Mouse (Mus musculus) ES-E14 (cell line): ENCODE results near the gene Grasp. TPM values are rescaled to one million over a fixed set of nuclear protein-coding genes. Genes with fewer than 3 reads are reported as not detected.
A peak's percentile ranks its signal among the peaks of the same experiment; 100 is the strongest.

ENCODE experiments used
- DNase-seq: peaks from one replicate; pipeline ENCODE4 v3.0.0-alpha.2; 2013; ENCODE audit warnings: low read depth, low spot score
- H3K27ac ChIP-seq: 2 replicates; pipeline ENCODE4 v1.5.1; 2012; ENCODE audit warnings: low read depth, mild to moderate bottlenecking, low read length, moderate library complexity, mixed read lengths; ENCODE audit not compliant: poor library complexity, insufficient read depth, severe bottlenecking
- H3K36me3 ChIP-seq: 2 replicates; pipeline ENCODE4 v1.6.1; 2012; ENCODE audit warnings: mild to moderate bottlenecking, low read length, moderate library complexity, mixed read lengths; ENCODE audit not compliant: control insufficient read depth, poor library complexity, insufficient read depth, severe bottlenecking
- H3K4me1 ChIP-seq, 2 experiments: fragments of 150-350 bp in 1 of 2; sonication (generic) in 1 of 2; 2 replicates each; pipeline ENCODE4 v1.6.1; 2012; ENCODE audit warnings: low read length in 2 of 2, mild to moderate bottlenecking in 1 of 2, mixed read lengths in 1 of 2; ENCODE audit not compliant: control insufficient read depth in 2 of 2, insufficient read depth in 2 of 2, poor library complexity in 1 of 2
- H3K4me3 ChIP-seq, 2 experiments: fragments of 150-350 bp in 1 of 2; sonication (generic) in 1 of 2; 2 replicates each; pipeline ENCODE4 v1.5.1; 2012; ENCODE audit warnings: low read length in 2 of 2, low read depth in 1 of 2, mild to moderate bottlenecking in 1 of 2, mixed read lengths in 1 of 2; ENCODE audit not compliant: insufficient read depth in 1 of 2, poor library complexity in 1 of 2, severe bottlenecking in 1 of 2
- H3K9ac ChIP-seq: 2 replicates; pipeline ENCODE4 v1.6.1; 2012; ENCODE audit warnings: low read depth, mild to moderate bottlenecking, low read length, mixed read lengths; ENCODE audit not compliant: poor library complexity, insufficient read depth, severe bottlenecking
- H3K9me3 ChIP-seq: fragments of 150-350 bp; sonication (generic); 2 replicates; pipeline ENCODE4 v1.6.1; 2012; ENCODE audit warnings: low read depth, mild to moderate bottlenecking, low read length; ENCODE audit not compliant: control insufficient read depth, insufficient read depth
- CHD2 ChIP-seq: IDR thresholded peaks from 2 replicates; pipeline ENCODE4 v1.6.1; 2014; ENCODE audit warnings: mild to moderate bottlenecking, low read depth, low read length, inconsistent platforms
- HCFC1 ChIP-seq: IDR thresholded peaks from 2 replicates; pipeline ENCODE4 v1.6.1; 2012; ENCODE audit warnings: low read length, inconsistent platforms, borderline replicate concordance; ENCODE audit not compliant: insufficient read depth
- MAFK ChIP-seq: IDR thresholded peaks from 2 replicates; pipeline ENCODE4 v1.6.1; 2014; ENCODE audit warnings: mild to moderate bottlenecking, low read depth, low read length, inconsistent platforms; ENCODE audit not compliant: insufficient read depth
- ZC3H11A ChIP-seq: IDR thresholded peaks from 2 replicates; pipeline ENCODE4 v1.6.1; 2012; ENCODE audit warnings: low read depth, mild to moderate bottlenecking, inconsistent platforms, low read length, borderline replicate concordance
- ZNF384 ChIP-seq: IDR thresholded peaks from 2 replicates; pipeline ENCODE4 v1.6.1; 2012; ENCODE audit warnings: low read depth, low read length, inconsistent platforms
- in situ Hi-C, 2 experiments: fragments of 600-800 bp; cut with MboI; formaldehyde crosslinking; loops; one replicate each; pipeline ENCODE4 v1.15.1; 2025; ENCODE audit warnings: low sequenced_read_pairs in 2 of 2, inconsistent platforms in 1 of 2; ENCODE audit not compliant: unreplicated experiment in 2 of 2
- total RNA-seq: library from RNA; depleted of rRNA; stranded (reverse); fragments of 300-350 nt; gene quantifications from 2 replicates; pipeline ENCODE4 v1.2.3, GENCODE M21; 2012

The Grasp gene
- total RNA-seq, 1 experiment = 12.9 TPM

DNA sequence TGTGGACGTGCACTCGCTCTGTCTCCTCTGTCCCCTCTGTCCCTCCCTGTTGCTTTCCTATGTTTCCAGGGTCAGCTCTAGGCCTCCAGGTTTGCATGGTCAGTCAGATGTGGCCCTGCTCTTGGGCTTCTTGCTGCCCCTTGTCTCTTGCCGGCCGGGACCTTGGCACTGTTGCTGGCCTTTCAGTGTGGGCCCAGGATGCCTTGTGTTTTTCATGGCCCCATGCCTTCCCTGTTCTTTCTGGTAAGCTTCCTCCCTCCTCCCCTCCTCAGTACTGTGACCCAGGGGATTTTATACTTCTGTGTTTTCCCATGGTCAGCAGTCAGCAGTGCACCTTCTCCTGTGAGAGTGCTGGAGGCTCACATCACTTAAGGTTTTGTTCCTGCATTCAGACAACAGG lies 42.5 kb upstream of the Grasp start:
- Histone ChIP-seq H3K36me3 (no peaks in the 10 kb centered on the region), H3K9ac (no peak overlapping the region), H3K4me3 (no peak overlapping the region), H3K27ac (no peak overlapping the region), H3K4me1 (peaks cover 9 to 28% of the 10 kb centered on the region in 2 experiments; a peak in 3 of 4 replicates), H3K9me3 (no peaks in the 10 kb centered on the region)
- in situ Hi-C loops = no loop called here
- DNase-seq = no peak
- no peak for TF ChIP-seq CHD2
- no peak for TF ChIP-seq ZC3H11A
- no peak for TF ChIP-seq ZNF384
- TF ChIP-seq MAFK = no peak
- no peak for TF ChIP-seq HCFC1

DNA sequence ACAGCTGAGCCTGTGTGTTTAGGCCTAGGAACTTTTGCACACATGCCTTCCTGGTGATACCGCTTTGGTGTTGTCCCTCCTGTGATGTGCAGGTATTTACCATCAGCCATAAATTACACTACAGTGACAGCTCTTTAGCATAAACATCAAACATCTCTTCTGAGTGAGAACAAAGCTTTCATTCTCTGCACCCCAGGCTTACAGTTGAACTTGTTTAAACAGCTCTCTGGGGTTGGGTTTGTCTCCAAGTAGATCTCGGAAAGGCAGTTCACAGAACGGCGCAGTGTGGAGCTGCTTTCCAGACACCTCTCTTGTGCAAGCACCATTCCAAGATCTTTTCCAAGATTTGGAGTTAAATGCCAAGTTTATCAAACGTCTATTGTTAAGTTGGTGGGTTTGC lies 41.3 kb upstream of the Grasp start:
- no peak for DNase-seq
- Histone ChIP-seq H3K36me3 (no peaks in the 10 kb centered on the region), H3K9me3 (no peaks in the 10 kb centered on the region), H3K9ac (no peak overlapping the region), H3K4me1 (peaks cover 9 to 26% of the 10 kb centered on the region in 2 experiments; a peak in 3 of 4 replicates), H3K27ac (no peak overlapping the region), H3K4me3 (no peak overlapping the region)
- in situ Hi-C loops = no loop called here
- TF ChIP-seq ZC3H11A (no peak), ZNF384 (no peak), CHD2 (no peak), HCFC1 (no peak), MAFK (no peak)

DNA sequence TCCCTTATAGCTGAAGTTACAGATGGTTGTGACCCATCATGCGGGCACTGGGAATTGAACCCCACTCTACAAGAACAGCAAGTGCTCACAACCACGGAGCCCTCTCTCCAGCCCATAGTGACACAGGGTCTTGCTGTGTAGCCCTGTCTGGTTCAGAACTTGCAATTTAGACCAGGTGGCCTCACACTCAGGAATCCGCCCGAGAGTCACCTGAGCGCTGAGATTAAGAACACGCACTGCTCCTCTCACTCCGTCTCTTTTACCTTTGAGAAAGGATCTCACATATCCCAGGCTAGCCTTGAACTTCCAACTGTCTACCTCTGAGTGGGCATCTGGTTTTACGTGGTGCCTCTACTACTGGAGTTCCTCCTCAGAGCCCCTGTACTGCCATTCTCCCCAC lies 39.7 kb upstream of the Grasp start:
- Histone ChIP-seq H3K9me3 (no peaks in the 10 kb centered on the region), H3K4me3 (no peak overlapping the region), H3K36me3 (no peaks in the 10 kb centered on the region), H3K27ac (no peak overlapping the region), H3K4me1 (peaks cover 5 to 18% of the 10 kb centered on the region in 2 experiments; a peak in 3 of 4 replicates), H3K9ac (no peak overlapping the region)
- no peak for DNase-seq
- in situ Hi-C loops = no loop called here
- no peak for TF ChIP-seq ZC3H11A
- TF ChIP-seq CHD2 = no peak
- TF ChIP-seq HCFC1 = no peak
- no peak for TF ChIP-seq MAFK
- no peak for TF ChIP-seq ZNF384

- H3K9me3 ChIP-seq = no peaks in the 10 kb centered on the region
- no peaks in the 10 kb centered on the region for H3K36me3 ChIP-seq
- peaks cover 0 to 10% of the 10 kb centered on the region in 2 experiments; a peak in 2 of 4 replicates for H3K4me1 ChIP-seq
- TF ChIP-seq ZNF384 (no peak), CHD2 (no peak), ZC3H11A (peak; percentile 31; the same call in 1 of the 2 replicates)
- no peak for DNase-seq
- H3K4me3 ChIP-seq = no peak overlapping the region
- no peak overlapping the region for H3K9ac ChIP-seq
- no peak overlapping the region for H3K27ac ChIP-seq
- in situ Hi-C loops = no loop called here
Observed at GRCm38 (mm10) chr15:101185549-101185948, 38.4 kb upstream of the Grasp start.

DNA sequence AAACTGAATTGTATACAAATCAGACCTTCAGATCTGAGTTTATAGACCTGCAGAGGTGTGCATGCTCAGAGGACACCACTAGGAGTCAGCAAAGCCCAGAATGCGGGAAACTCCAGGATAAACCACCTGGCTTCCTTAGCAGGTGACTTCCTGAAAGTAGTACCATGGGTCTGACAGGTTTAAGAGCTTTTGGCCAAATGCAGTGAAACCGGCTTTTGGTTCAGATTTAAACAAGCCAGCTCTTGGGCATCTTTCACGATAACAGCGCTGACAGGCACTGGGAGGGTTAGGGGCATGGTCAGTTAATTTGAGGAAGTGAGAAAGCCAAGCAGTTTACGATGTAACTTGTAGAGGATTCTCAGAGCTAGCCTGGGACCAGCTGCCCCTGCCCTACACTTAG lies 36.1 kb upstream of the Grasp start:
- no peaks in the 10 kb centered on the region for H3K36me3 ChIP-seq
- H3K4me1 ChIP-seq = no peaks in the 10 kb centered on the region
- no peaks in the 10 kb centered on the region for H3K9me3 ChIP-seq
- no peak overlapping the region for H3K27ac ChIP-seq
- in situ Hi-C loops = no loop called here
- H3K4me3 ChIP-seq = no peak overlapping the region
- DNase-seq = no peak
- no peak overlapping the region for H3K9ac ChIP-seq
- TF ChIP-seq ZNF384 = no peak
- no peak for TF ChIP-seq HCFC1
- no peak for TF ChIP-seq ZC3H11A
- TF ChIP-seq MAFK = no peak
- no peak for TF ChIP-seq CHD2
